Mouse (Mus musculus) thymus, postnatal 25 days (tissue): Measurements from ENCODE around the gene Zfp93.

ENCODE experiments used
- DNase-seq: peaks from one replicate; pipeline ENCODE4 v3.0.0; 2022

Zfp93 gene

DNA sequence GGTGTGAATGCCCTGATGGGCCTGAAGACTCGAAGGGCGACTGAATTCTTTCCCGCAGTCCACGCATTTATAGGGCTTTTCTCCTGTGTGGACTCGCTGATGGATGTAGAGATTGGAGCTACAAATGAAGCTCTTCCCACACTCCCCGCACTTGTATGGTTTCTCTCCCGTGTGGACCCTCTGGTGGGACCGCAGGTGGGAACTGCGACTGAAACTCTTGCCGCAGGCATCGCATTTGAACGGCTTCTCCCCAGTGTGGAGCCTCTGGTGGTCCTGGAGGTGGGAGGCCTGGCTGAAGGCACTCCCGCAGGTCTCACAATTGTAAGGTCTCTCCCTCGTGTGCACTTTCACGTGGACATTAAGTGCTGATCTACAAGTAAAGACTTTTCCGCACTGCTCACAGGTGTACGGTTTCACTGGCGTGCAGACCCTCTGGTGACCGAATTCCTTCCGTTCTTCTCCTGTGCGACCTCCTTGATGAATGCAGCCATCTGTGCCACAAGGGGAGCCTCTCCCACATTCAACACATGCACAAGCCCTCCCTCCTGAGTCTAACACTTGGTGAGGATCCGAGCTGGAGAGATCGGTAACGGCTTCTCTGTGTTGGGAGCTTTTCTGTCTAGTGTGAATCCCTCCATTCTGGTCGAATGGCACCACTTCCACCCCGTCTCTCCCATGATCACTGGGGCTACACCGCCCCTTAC lies 21.3 kb downstream of the Zfp93 start:
- DNase-seq: no peak

DNA sequence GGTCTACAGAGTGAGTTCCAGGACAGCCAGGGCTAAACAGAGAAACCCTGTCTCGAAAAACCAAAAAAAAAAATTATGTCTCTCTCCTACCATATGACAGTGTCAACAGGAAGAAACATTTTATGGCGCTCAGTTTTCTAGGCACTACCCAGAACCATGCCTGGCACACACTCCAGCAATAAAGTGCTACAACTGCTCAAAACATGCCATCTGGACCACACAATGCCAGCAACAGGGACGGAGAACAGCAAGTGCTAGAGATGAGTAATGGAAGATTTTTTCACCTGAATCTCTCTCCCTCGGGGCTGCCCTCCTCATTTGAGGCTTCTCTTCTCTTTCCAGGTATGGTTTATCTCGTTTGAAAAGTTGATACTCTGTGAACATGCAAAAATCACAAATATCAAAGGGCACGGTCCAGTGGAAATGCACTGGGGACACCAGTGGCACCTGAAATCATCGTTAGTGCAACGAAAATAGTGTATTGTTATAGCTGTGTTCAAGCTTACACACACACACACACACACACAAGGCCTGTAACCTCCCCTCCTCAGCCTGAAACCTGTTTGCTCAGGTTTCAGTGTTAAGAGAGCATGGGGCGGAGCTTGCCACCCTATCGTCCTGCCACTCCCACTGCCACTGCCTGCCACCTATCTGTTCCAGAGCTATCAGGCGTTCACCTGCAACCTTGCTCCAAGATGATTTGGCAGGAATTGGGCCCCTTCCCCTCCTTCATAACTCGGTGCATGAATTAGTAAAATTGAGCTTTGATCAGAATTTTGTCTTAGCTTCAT lies 23.0 kb downstream of the Zfp93 start:
- no peak for DNase-seq

DNA sequence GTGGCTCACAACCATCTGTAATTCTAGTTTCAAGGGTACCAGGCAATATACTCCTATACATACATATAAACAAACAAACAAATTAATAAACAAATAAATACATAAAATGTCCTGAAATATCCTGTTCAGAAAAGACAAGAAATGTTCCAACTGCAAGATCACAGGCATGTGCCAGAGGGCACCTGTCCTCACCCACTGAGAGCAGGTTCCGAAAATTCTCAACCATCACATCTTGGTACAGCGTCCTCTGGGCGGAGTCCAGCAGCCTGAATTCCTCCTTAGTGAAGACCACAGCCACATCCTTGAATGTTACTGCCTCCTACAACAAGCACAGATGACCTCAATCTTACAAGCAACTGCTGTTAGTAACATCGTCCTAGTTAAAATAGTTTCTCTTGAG lies 24.5 kb downstream of the Zfp93 start:
- no peak for DNase-seq

DNA sequence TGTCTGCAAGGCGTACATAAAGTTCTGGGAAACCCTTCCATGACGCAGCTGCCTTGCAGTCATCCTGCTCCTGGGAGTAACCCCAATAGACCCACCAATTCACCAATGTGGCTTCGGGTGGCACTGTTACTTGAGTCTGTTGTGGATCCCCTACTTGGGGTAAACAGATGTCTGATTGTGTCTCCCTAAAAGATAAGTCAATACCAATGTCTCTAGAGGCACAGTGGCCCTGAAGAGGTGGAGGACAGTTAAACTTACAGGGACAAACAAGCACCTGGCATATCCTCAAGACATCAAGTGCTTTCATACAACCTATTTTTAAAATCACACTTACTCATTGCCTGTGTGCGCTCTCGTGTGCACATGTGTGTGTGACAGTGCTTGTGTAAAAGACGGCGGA lies 25.2 kb downstream of the Zfp93 start:
- no peak for DNase-seq

DNA sequence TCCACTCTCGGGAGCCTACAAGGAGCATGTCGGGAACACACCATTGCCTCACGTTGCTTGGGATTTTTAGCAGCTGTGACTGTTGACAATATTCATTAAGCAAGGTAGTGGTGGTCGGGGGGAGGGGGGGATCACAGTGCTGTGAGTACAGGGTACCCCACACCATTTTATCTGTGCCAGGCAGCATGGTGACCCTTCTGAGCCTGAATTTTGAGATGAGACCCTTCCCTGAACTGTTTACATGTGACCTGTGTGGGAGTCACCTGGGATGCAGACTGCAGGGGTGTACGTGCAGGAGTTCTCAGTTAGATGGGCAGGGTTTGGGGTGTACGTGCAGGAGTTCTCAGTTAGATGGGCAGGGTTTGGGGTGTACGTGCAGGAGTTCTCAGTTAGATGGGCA lies 26.2 kb downstream of the Zfp93 start:
- DNase-seq: no peak

DNA sequence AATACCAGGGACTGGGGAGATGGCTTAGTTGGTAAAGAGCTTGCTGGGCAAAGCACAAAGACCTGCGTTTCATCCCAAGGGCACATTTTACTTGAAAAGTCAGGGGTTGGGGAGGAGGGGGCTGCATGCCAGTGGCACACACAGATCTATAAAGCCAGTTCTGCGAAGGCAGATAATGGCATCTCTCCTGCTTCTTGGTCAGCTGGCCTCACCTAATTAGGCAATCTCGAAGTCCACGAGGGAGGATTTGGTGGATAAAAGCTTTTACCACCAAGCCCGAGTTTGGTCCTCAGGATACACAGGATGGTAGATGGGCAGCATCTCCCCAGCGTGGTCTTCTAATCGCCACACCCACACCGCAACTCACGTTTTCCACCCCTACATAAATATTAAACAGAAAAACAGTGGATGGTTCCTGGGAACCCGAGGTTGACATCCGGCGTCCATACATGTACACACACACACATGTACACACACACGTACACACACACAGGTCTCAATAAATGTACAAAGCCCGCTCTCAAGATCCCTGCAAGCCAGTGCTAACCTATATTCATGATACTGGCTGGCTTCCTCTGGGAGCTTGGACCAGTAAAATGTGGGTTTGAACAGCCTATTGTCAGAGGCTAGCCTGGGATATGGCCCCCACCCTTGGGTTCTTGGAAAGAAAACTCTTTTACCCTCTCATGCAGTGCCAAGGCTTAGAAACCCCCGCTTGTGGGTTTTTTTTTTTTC lies 27.3 kb downstream of the Zfp93 start:
- DNase-seq: no peak

DNA sequence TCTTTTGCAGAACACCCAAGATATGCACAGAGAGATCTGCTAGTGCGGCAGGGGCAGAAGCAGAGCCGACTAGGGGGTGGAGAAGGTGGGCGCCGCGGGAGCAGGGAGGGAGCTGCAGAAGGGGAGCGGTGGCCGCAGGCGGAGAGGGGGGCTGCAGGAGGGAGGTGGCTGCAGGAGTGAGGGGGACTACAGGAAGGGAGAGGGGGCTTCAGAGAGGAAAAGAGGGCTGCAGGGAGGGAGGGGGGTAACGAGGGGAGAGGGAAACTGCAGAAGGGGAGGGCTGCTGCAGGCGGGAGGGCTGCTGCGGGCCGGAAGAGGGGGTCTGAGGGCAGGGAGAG lies 28.4 kb downstream of the Zfp93 start:
- DNase-seq: peak; percentile 47

DNA sequence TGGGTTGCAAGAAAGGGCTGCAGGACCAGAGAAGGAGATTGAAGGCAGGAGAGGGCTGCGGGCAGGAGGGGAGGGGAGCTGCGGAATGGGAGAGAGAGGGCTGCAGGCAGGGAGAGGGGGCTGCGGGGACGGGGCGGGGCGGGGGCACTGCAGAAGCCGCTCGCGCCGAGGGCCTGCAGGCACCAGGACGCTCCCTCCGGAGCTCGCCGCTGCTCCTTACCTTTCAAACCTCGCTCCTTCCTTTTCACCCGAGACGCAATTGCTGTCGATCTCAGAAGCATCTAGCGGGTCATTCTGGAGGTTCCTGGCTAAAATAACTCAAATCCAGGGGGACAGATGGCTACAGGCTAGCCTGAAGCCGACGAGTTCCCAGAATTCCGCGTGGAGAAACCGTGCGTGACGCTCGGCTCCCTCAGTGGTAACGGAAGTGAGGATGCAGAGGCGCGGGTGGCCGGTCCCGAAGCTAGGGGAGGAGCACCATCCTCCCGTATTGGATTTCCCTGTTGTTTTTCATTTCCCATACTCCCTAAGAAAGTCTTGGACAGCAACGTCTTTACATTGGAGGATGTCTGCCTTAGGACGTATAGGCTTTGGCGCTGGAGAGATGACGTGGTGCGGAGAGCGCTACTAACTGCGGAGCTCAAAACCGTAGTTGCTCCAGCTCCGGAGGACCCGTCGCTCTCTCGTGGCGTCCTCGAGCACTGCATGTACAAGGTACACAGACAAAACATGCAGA lies 28.9 kb downstream of the Zfp93 start:
- DNase-seq: peak; percentile 78

DNA sequence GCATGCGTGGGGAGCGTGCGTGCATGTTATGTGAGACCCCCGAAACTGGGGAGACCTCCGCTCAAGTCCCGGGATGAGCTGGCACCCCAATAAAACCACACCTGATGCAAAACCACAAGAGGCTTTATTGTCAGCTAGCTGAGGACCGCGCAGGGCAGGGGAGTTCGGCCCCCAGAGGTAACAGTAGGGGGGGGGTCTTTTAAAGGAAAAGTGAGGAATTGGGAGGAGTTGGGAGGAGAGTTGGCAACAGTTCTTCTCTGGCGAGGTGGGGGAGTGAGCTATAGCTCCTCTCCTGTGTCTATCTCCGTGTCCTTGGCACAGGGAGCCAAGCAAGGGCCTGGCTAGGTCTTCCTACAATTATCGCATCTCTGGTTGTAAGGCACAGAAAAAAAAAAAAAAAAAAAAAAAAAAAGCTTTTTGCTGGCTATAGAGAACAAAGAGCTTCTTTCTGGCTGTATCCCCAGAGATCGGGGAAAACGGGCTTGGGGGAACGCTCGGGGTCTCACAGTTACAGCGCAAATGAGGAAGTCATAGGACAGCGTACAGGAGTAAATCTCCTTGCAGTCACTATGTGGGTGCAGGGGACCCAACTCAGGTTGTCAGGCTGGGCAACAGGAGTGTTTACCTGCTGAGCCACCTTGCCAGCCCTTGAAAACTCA lies 29.7 kb downstream of the Zfp93 start:
- DNase-seq: no peak

DNA sequence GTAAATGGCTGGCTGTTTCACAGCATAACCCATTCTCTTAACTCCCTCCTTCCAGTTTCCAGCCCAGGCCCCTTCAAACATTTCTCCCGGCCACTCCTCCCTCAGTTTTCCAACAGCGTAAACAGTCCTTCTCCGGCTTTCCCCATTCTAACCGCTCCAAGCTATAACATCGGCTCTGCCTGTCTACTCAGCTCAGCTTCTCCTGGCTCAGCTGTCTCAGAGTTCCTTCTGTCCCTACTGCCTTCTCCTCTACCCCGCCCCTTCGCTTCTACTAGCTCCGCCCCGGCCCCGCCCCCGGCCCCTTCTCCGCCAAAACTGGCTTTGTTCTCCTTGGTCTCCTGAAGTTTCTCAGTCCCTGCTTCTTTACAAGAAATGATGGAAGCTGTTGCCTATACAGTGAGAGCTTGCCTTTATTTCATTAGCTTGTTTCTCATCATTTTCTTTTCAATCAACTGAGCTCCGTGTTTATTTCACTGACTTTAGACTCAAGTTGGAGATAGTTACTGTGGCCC lies 30.6 kb downstream of the Zfp93 start, which contains the start of gene Zfp61:
Gene Zfp61, minus strand, starts transcription at position 462 of the 512 bp plus-strand sequence.
- DNase-seq: peak; percentile 19

DNA sequence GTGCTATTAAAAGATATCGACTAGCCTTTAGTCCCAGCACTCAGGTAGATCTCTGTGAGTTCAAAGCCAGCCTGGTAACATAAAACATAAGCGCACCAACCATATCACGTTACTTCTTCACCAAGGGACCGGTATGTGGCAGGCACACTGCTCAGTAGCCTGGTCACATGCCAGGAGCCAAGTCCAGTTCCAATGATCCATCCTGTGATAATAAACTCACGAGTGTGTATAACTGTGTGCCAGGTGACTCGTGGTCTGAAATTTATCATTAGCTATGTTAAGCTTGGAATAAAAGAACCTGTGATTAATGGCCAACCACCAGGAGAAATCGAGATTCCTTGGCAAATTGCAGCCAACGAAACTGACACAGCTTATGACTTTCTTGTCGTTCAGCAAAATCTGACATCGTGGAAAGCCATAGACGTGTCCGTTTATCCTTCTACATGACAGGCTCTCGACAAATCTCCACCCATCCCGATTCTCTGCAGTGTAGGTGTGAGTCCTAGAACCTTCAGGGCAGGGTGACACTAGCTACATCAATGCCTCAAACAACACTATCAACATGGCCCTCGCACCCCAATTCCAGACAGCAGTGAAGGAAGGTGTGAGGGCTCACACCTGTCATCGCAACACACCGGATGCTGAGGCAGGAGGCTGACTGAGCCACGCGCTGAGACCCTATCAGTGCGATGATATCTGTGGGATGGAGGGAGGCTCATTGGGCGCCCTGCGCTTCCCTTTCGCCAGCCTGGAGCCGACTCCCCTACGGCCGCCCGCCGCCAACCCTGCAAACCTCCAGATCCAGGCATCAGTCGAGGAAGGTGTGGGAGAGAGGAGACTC lies 45.7 kb downstream of the Zfp93 start:
- no peak for DNase-seq

DNA sequence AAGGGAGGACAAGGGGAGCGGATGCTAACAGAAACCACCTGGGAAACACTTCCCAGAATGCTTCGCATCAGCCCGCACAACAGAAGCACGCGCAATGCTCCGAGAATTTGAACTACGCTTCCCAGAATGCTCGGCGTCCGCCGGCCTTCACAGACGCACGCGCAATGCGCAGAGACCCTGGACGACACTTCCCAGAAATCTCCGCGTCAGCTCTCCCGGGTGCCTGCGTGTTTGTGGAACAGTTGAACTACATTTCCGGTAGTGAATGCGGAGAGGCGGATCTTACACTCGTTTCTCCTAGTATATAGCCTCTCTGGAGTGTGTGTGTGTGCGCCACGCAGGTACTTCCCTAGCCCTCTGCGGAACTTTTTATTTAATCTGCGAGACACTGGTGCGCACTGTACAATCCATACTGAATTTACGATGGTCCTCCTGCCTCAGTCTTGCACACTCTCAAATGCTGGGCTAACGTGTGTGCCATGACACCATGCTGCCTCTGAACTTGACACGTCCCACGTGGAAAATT lies 46.4 kb downstream of the Zfp93 start, which contains the start of gene Zfp94:
Gene Zfp94, minus strand, starts transcription at position 100 of the 526 bp plus-strand sequence.
- DNase-seq: peak; percentile 94

DNA sequence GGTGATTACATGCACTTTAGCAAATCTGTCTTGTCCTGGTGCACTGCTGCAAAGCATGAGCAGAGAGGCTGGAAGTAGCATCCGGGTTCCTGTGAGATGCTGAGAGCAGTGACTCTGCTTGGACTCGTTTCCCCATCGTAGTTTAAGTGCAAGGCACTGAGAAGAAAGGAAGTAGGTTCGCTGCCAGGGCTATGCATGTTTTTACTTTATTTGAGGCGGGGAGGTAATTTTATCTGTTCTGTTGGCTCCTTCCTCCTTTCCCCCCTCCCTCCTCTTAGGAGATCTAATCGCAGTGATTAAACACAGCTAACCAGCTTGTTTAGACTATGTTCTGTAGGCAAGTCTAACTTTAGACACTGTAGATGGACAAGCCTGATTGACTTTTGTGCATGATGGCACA lies 48.7 kb downstream of the Zfp93 start:
- no peak for DNase-seq

DNA sequence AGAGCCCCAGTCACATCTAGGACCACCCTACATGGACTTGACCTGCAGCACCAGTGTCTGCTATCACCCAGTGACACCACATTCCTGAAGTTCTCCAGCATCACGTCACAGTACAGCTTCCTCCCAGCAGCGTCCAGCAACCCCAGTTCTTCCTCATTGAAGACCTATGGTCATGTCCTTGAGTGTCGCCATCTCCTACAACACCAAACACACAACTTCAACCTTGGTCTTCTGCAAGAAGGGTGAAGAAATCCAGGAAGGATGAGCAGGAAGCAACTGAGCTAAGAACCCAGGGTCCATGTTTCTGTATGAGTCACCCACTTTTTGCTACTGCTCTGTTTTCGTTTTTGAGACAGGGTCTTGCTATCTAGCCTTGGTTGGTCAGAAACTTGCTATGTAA lies 52.4 kb downstream of the Zfp93 start:
- DNase-seq: no peak

DNA sequence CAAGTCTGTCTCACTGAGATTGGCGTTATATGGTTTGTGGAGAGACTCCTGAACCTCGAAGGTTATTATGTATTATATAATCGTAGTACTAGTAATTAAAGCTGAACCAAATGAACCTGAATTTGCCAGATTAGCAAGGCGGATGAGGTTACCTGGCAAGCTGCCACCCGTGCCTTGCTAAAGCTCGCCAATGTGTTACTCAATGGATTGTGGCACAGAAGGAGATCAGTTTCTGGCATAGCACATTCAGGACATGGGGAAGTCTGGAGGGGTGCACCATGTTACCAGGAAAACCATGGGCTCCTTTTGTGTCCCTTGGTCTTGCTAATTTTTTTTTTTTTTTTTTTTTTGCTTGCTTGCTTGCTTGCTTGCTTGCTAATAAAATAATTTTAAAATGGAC lies 55.0 kb downstream of the Zfp93 start:
- DNase-seq: no peak

DNA sequence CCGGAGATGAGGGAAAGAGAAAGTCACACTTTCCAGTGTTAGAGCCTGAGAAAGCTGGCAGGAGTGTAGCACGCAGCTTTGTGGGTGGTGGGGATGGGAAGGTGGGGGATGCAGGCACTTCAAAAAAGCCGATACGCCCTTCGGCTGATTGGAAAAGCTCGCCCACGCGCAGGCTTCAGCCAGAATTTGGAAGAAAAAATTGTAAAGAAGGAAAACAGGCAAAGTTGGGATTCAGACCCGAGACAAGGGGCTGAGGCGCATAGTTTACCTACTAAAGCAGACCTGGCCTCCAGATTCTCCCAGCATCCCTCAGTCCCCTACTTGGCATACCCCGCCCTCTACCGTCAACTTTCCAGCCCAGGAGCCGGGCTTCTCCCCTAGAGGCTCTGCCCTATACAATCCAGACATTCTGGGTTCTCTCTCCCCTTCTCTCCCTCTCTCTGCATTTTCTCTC lies 55.5 kb downstream of the Zfp93 start:
- no peak for DNase-seq

DNA sequence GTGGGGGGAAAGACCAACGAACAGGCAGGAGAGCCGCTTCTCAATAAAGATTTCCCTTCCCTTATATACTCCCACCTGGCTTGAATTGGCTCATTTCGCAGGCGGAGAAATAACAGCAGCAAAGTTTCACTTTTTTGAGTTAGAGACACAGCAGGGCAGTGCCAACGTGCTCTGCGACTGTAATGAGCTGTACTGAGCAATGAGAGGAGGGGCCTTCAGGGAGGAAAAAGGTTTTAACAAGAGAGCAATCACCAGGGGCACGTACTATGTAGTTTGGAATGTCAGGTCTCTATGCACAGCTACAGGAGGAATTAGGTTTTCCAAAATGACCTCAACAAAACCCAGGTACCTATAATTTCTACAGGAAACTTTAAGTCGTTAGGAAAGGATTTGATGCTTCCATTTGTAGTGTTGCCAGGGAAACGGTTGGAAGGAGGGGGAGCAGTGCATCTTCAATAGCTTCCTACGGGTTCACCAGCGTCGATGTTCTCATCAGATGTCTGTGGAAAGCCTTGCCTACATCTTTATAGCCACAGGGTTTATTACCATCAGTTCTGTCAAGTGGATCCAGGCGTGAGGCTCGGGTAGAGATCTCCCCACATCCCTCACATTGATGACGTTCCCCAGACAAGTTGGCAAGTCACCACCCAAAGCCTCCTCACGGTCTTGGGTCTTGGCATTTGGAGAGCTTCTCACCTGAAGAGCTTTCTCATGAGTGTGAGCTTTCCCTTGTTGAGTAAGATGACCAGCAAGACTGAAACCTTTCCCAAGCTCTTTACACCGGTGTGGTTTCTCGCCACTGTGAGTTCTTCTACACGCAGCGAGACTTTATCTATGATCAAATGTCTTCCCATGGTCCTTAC lies 56.3 kb downstream of the Zfp93 start:
- DNase-seq: no peak
